Mouse (Mus musculus) megakaryocyte-erythroid progenitor cell, adult 5-6 weeks (primary cell): Measurements from ENCODE around the gene Farsa. TPM values are rescaled to one million over a fixed set of nuclear protein-coding genes. Genes with fewer than 3 reads are reported as not detected.
"Not testable (repeated sequence)": the region's sequence is repeated elsewhere in the genome, so short reads cannot be mapped to it uniquely, and the experiment has no call there.

Experiments used
- ATAC-seq: replicated peaks from 2 replicates; pipeline ENCODE4 v1.8.0; 2016; ENCODE audit warnings: mild to moderate bottlenecking, inconsistent platforms; ENCODE audit not compliant: severe bottlenecking, poor library complexity, low FRiP score, low TSS enrichment
- total RNA-seq, 2 experiments: library from RNA; stranded (forward) in 1 of 2; stranded (reverse) in 1 of 2; fragments of 200-1000, 215-1000 nt in 1 of 2; fragments of >200 nt in 1 of 2; fragmentation: Nextera tagmentation in 1 of 2; gene quantifications; 2 replicates each; pipeline ENCODE4 v1.2.3; 2014 to 2017

The Farsa gene
- total RNA-seq (2014; fragmentation: Nextera tagmentation) = 101 and 104 TPM in 2 replicates
- 151 and 153 TPM in 2 replicates for total RNA-seq (2017)

DNA sequence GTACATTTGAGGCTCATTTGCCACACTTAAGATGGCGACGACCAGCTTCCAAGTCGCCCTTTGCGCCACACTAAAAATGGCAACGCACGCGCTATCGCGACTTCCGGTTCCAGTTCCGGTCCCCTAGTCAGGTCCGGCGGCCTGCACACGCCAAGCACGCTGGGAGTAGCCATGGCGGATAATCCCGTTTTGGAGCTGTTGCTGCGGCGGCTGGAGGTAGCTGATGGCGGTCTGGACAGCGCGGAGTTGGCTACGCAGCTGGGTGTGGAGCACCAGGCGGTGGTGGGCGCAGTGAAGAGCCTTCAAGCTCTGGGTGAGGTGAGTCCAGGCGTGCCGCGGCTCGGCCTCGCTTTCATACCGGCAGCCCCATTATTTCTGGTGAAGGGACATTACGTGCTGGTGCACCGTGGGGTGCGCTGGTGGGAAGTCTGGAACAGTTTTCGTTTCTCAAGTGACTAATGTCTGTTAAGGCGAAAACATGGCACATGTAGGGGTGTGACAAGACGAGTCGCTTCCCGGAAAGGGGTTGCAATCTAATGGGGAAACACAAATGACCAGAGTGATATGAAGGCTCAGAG, at the start of gene Farsa:
Gene Farsa (plus strand): TSS at position 126 of the 578 bp plus-strand sequence.
- peak; percentile 93 for ATAC-seq

GRCm38 (mm10) chr8:84809109-84809940, 47.5 kb upstream of the Farsa start:
- ATAC-seq = no peak

DNA sequence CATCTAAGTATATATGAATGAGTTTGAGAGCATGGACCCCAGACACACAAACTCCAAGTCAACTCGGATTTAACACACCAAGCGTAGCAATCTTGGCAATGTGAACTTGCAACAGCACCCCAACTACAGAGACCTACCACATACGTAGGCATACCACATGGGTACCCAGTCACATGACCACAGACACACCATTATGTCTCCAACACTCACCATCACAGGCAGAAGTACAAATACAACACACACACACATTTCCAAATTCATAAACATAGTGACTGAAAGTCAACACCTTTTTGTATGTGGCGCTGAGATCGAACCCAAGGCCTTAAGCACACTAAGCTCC, 46.9 kb upstream of the Farsa start:
- ATAC-seq = no peak

DNA sequence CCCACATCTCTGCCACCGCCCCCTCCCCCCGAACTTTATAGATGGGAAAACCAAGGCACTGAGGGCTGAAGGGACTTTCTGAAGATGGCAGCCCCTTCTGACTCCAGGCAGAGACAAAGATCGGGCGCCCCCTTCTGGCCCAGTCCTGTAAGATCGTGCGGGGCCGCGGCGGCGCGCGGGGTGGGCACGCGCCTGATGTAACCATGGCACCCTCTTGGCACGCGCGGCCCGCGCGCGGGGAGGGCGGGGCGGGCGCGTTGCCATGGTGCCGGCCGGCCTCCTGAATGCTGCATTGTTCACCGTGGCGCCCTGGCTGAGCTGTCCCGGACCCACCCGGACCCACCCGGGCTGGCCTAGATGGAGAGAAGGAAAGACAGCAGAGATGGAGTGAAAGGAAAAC, 45.9 kb upstream of the Farsa start:
- ATAC-seq = peak; percentile 63

DNA sequence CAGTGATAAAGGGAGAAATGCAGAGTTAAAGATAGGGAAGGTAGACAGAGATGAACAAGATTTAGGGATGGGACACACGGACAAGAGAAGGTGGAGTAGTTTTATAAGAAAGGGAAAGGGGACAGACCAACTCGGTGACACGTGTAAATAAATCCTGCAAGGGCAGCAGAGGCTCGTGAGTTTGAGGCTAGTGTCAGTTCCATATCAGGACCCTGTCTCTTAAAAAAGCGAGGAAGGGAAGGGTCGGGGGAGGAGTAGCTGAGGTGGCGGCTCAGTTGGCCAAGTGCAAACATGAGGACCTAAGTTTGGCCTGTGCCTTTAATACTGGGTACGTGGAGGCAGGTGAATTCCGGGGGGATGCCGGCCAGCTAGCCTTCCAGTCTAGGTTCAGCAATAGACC, 45.5 kb upstream of the Farsa start:
- no peak for ATAC-seq

DNA sequence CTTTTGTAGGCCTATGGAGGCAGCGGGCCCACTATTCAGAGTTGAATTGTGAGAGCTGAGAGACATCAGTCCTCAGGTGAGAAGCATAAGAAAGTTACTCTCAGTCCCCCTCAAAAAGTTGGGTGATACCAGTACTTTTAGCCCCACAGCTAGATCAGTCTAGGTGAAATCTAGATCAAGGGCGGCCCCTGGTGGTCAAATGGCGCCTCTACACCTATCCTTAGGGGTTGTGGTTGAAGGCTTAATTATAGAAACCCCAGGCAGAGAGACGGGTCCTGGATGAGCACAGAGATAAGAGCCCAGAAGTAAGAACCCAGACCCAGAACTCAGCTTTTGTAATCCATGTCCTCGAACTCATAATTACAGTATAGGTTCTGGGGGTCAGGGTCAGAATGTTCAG, 43.7 kb upstream of the Farsa start:
- peak; percentile 60 for ATAC-seq

GRCm38 (mm10) chr8:84813830-84814229, 43.0 kb upstream of the Farsa start:
- no peak for ATAC-seq

- no peak for ATAC-seq
These were observed 42.6 kb upstream of the Farsa start for GRCm38 (mm10) chr8:84814240-84814554.

DNA sequence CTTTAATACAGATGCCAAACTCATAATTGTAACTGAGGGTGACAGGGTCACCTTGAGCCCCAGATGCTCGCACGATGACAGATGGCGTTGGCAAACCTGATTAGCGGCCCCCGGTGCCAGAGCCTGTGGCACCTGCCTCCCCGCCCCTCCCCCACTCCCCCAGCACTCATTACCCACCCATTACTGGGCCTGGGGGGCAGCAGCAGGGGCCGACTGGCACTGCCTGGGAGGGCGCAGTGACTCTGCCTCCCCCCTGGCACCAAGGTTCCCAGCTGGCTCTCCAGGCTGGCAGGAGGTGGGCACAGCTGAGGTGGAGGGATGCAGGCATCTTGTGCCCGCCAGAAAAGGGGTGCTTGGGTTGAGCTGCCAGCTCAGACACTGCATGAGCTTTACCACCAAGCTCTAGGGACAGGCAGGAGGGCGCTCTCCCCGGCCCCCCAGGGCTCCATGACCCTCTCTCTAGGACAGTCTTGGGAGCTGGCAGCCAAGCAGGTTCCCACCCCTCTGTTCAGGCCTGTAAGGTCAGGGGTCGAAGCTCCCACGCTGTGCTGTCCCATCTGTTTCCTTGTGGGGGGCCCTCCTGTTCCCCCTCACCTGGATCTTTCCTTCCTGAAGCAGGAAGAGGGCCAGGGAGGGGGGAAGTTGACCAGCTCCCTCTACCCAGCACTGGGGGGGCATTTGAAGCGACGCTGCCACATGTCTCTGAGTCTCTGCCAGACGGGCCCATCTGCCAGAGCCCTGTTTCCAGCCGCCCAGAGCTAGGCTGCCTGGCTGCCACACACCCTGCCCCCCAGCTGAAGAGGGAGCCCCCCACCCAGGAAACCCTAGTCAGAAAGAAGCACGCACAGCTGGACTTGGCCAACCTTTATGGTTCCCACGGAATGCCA, 42.0 kb upstream of the Farsa start:
- no peak for ATAC-seq

- peak; percentile 83 for ATAC-seq
These were observed 41.2 kb upstream of the Farsa start for GRCm38 (mm10) chr8:84815547-84815946.

GRCm38 (mm10) chr8:84816117-84816516, 40.7 kb upstream of the Farsa start:
- no peak for ATAC-seq

GRCm38 (mm10) chr8:84822723-84823122, 34.1 kb upstream of the Farsa start, which contains the start of gene Dand5:
TSS of gene Dand5 (minus strand) at chr8:84822823.
- ATAC-seq = no peak

DNA sequence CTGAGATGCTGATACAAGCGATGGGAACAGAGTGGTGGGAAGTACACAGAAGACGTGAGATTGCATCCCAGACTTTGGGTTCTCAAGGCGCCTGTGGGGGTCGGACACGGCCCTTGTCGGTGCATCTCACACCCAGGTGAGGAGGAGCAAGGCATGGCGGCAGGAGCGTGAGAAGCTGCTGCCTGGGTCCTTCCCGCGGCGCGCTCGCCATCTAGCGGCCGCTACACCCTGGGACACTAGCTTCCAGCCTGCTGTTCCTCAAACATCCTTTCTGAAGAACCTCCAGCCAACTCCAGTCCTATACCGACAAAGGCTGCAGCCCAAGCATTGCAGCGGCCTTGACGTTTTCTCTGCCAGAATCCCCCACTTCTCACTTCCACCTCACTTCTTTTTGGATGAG, 33.1 kb upstream of the Farsa start:
- peak; percentile 88 for ATAC-seq

GRCm38 (mm10) chr8:84825636-84826035, 31.2 kb upstream of the Farsa start:
- no peak for ATAC-seq

GRCm38 (mm10) chr8:84826518-84826917, 30.3 kb upstream of the Farsa start:
- not testable (repeated sequence) for ATAC-seq

DNA sequence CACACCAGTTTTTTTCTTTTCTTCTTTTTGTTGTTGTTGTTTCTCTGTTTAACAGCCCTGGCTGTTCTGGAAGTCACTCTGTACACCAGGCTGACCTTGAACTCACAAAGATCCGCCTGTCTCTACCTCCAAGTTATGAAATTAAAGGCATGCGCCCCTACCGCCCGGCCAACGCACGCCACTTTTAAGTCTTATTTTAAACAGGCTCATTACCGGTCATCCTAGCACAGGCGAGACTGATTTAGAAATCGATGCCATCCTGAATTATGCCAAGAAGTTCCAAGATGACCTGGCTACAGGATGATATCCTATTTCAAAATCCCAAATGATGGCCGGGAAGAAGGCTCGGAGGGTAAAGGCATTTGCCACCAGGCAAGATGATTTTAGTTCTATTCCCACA, 25.3 kb upstream of the Farsa start, which contains the start of gene Gadd45gip1:
Gene Gadd45gip1 (plus strand): TSS at position 33 of the 400 bp plus-strand sequence.
- 0 out of 2 replicates have a peak, but pooled peaks have one; percentile 69 for ATAC-seq

- ATAC-seq = peak; percentile 54
These were observed 24.6 kb upstream of the Farsa start for GRCm38 (mm10) chr8:84832034-84832717.

DNA sequence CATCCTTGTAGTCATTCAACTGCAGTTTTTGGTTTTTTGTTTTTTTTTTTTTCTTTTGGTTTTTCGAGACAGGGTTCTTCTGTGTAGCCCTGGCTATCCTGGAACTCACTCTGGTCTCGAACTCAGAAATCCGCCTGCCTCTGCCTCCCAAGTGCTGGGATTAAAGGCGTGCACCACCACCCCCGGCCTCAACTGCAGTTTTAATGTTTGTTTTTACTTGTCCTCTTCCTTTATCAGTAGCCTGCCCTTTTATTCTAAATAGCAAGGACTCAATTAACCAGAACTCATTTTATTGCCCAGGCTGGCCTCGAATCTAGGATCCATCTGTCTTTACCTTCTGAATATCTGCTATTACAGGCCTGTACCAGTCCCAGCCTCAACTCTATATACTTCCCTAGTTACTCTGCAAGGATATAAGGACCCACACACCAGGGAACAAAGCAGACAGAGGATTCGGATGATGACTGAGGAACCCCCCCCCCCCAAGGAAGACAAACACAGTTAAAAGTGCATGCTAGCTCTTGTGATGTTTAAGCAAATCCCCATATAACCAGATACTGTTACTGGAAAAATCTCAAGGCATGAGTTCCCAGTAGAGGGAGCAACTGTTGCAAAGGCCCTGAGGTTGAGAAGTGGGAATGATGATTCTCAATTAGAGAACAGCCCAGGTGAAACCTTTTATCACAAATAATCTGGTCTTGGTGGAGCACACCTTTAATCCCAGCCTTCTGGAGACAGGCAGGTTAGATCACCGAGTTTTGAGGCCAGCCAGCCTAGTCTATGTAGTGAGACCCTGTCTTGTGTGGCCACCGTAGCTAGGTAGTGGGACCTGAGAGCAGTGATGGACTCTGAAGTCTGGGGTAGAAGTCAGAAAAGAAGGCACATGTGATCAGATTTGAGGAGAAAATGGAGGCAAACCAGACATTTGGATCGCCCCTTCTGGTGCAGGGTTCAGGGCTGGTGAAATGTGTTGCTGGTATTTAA, 23.7 kb upstream of the Farsa start:
- ATAC-seq = no peak
